Mouse (Mus musculus) erythroblast, embryonic 14.5 days (primary cell): ENCODE results near the gene Pip4k2b. TPM values are rescaled to one million over a fixed set of nuclear protein-coding genes. Genes with fewer than 3 reads are reported as not detected.

Experiments used
- H3K27me3 ChIP-seq: 2 replicates; pipeline ENCODE4 v1.6.1; 2012; ENCODE audit warnings: inconsistent platforms; ENCODE audit not compliant: control insufficient read depth
- H3K36me3 ChIP-seq: 2 replicates; pipeline ENCODE4 v1.6.1; 2012; ENCODE audit warnings: mild to moderate bottlenecking, inconsistent platforms; ENCODE audit not compliant: control insufficient read depth
- H3K4me1 ChIP-seq: 2 replicates; pipeline ENCODE4 v1.6.1; 2012; ENCODE audit warnings: inconsistent platforms; ENCODE audit not compliant: control insufficient read depth
- H3K4me3 ChIP-seq: replicated peaks from 2 replicates; pipeline ENCODE3; 2012; ENCODE audit warnings: moderate library complexity, mild to moderate bottlenecking, inconsistent platforms
- H3K9me3 ChIP-seq: 2 replicates; pipeline ENCODE4 v1.6.1; 2012; ENCODE audit warnings: low read length, inconsistent platforms, mixed read lengths; ENCODE audit not compliant: control insufficient read depth
- GATA1 ChIP-seq: IDR thresholded peaks from 2 replicates; pipeline ENCODE4 v1.6.1; 2012; ENCODE audit warnings: low read length, inconsistent platforms, mixed read lengths
- TAL1 ChIP-seq: IDR thresholded peaks from 3 replicates; pipeline ENCODE4 v1.6.1; 2012; ENCODE audit warnings: low read length, inconsistent platforms, mixed read lengths
- polyA plus RNA-seq: library from polyadenylated mRNA; stranded (reverse); fragments of >175 nt; gene quantifications from 2 replicates; pipeline ENCODE4 v1.2.3, GENCODE M21; 2012

Gene Pip4k2b
- polyA plus RNA-seq, 1 experiment: 0.17 TPM

DNA sequence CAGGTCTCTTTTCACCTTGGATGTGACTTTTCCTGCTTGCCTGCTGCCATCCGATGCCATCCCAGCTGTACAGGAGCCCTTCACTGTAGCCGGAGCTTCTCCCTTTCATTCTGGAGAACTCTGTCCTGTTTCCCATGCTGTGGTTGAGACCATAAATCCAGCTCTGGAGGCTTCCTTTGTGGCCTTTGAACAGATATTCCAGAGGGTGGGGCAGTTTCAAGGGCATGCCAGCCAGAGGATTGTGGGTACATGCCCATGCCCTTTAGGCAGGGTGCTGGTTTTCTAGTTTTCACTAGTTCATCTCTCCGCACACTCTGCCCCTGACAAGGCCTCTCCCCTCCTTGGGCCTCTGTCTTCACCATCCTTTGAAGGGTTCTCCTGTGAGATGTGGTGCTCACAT is 57.4 kb downstream of the Pip4k2b start:
- no peak for TF ChIP-seq GATA1
- TF ChIP-seq TAL1: no peak
- Histone ChIP-seq H3K9me3 (no peaks in the 10 kb centered on the region), H3K27me3 (peaks cover 26% of the 10 kb centered on the region), H3K4me1 (peaks cover 6% of the 10 kb centered on the region), H3K36me3 (peaks cover 4% of the 10 kb centered on the region; the same call in 1 of the 2 replicates), H3K4me3 (no peak overlapping the region)

DNA sequence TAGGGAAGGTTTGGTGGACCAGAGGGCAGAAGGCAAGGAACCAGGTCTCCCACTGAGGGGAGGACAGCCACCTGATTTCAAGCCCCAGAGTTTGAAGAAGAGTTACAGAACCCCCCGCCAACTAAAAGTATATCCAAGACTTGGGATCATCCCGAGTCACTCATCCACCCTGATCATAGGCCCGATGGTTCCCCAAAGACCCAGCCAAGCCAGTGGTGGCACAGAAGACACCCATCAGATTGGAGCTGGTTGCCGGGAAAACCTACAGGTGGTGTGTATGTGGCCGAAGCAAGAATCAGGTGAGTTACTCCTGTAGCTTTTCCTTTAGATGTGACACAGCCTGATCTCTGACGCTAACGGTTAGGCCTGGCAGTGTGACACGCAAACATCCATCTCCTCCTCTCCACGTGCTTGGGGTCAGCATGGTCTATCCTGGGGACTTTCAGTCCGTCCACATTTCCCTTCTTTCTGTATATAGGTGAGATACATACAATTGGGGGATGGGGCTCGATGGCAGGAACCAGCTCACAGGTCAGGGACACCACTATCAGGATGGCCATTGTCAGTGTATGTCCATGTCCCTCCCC is 58.1 kb downstream of the Pip4k2b start:
- TF ChIP-seq TAL1 (no peak), GATA1 (no peak)
- H3K36me3 ChIP-seq: peaks cover 2% of the 10 kb centered on the region; the same call in 1 of the 2 replicates
- H3K4me1 ChIP-seq: peaks cover 6% of the 10 kb centered on the region
- peaks cover 26% of the 10 kb centered on the region for H3K27me3 ChIP-seq
- H3K4me3 ChIP-seq: no peak overlapping the region
- H3K9me3 ChIP-seq: no peaks in the 10 kb centered on the region

DNA sequence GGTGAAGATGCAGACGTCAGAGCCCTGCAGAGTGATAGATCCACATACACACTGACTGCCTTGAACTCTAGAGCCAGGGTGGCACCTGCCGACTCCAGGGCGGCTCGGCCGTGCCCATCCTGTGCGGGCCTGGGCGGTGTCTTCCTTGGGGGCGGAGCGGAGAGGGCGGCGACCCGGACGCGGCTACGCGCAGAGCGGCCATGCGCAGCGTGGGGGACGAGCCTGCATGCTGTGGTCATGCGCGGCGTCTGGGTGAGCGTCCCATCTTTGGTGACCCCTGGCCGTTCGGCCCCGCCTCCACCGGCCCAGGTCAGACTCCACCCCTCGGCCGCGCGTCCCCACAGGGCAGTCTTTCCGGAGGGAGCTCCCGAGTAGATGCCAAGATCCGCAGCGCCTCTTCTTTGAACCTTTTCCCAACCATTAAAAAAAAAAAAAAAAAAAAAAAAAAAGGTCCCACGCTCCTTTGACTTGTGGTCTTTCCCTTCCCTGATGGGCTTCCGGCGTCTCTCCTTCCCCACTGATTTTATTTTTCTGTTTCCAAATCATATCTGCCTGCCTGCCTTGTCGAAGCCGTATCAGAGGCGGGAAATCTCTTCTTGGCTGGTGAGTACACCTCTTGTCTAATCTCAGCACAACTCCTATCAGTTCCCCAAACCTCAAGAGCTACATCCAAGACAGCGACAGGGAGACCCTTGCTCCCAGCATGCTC is 58.7 kb downstream of the Pip4k2b start, which contains the start of gene Cisd3:
TSS of gene Cisd3 (plus strand) at position 214 of the 709 bp plus-strand sequence.
- Histone ChIP-seq H3K9me3 (no peaks in the 10 kb centered on the region), H3K27me3 (peaks cover 26% of the 10 kb centered on the region), H3K4me1 (peaks cover 6% of the 10 kb centered on the region), H3K36me3 (peaks cover 1% of the 10 kb centered on the region; the same call in 1 of the 2 replicates), H3K4me3 (peak within 1 kb of the TSS; percentile 44)
- TF ChIP-seq TAL1 (no peak), GATA1 (no peak)

DNA sequence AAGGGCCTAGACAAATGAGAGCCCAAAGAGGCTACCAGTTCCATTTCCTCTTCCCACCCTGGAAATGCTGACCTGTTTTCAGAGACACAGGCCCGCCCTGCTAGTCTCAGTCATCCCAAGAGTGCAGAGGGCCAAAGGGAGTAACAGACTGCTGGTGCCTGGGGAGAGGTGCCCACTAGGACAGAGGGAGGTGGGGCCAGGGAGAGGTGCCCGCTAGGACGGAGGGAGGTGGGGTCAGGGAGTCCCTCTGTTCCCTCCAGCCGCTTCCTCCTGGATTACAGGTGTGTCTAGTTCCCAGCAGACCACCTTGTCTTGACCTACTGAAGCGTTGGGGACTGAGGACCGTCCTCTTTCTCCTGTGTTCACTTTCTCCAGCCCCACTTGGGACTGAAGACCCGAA is 59.7 kb downstream of the Pip4k2b start:
- H3K36me3 ChIP-seq: no peaks in the 10 kb centered on the region; the same call in 1 of the 2 replicates
- peaks cover 26% of the 10 kb centered on the region for H3K27me3 ChIP-seq
- TF ChIP-seq TAL1 (no peak), GATA1 (no peak)
- no peaks in the 10 kb centered on the region for H3K9me3 ChIP-seq
- H3K4me1 ChIP-seq: peaks cover 6% of the 10 kb centered on the region
- H3K4me3 ChIP-seq: no peak overlapping the region

DNA sequence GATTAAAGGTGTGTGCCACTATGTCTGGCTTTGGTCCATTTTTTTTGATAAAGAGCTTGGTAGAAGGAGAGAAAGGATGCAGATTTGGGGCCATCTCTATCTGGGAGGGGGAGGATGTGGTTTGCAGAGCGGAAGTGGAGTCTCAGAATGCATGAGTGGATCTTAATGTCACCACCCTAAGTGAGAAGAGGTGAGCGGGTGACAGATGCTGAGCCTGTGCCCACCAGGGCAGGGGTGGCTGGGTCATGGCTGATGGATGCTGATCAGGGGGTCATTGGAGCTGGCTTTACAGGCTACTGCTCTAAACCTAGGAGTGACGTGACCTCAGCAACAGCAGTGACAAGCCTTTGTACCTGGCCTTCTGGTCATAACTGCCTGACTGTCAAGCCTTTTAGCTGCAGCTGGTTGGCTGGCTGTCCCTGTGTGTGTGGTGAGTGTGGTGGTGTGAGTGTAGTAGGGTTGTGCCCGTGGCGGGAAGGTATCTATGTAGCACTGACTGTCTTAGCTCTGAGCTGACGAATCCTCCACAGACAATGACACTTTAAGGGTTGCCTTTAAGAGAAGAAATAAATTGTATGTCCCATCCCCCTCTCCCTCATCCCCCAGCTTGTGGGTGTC is 60.3 kb downstream of the Pip4k2b start:
- no peak overlapping the region for H3K4me3 ChIP-seq
- TF ChIP-seq TAL1 (no peak), GATA1 (no peak)
- no peaks in the 10 kb centered on the region; the same call in 1 of the 2 replicates for H3K36me3 ChIP-seq
- H3K27me3 ChIP-seq: peaks cover 26% of the 10 kb centered on the region
- H3K9me3 ChIP-seq: no peaks in the 10 kb centered on the region
- peaks cover 6% of the 10 kb centered on the region for H3K4me1 ChIP-seq

DNA sequence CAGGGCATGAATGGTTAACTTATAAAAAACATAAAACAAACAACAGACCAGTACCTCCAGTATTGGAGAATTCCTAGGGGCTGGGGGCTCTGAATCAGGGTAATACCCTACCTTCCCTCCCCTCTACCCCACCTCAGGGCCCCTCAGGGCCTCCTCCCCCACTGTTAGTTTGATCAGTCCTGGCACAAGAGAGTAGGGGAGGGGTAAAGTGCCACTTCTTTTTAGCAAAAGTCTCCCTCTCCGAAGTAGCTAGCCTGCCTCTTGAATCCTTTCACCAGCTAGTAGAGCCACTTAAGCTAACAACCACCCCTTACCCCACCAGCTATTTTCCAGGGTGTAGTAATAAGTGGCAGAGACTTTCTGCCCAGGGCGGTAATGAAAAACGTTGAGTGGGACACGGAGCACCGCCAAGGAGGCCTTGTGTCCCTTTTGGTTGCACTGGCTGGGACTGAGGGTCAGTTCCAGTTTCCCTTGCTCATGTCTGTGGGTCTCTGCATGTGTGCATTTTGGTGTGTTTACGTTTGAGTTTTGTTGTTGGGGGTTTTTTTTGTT is 61.9 kb downstream of the Pip4k2b start:
- H3K36me3 ChIP-seq: no peaks in the 10 kb centered on the region; the same call in 1 of the 2 replicates
- H3K9me3 ChIP-seq: no peaks in the 10 kb centered on the region
- H3K4me3 ChIP-seq: no peak overlapping the region
- peaks cover 26% of the 10 kb centered on the region for H3K27me3 ChIP-seq
- TF ChIP-seq TAL1 (no peak), GATA1 (no peak)
- H3K4me1 ChIP-seq: peaks cover 6% of the 10 kb centered on the region

DNA sequence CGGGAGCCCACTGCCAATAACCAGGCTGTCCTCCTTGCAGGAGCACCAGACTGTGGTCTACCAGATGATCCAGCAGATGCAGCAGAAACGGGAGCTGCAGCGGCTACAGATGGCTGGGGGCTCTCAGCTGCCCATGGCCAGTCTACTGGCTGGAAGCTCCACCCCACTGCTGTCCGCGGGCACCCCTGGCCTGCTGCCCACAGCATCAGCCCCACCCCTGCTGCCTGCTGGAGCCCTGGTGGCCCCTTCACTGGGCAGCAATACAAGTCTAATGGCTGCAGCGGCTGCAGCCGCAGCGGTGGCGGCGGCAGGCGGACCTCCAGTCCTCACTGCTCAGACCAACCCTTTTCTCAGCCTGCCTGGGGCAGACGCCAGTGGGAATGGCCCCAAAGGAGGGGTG is 64.1 kb downstream of the Pip4k2b start:
- TF ChIP-seq GATA1 (no peak), TAL1 (no peak)
- peaks cover under 1% of the 10 kb centered on the region for H3K4me1 ChIP-seq
- peaks cover 13% of the 10 kb centered on the region for H3K27me3 ChIP-seq
- H3K36me3 ChIP-seq: no peaks in the 10 kb centered on the region; the same call in 1 of the 2 replicates
- H3K9me3 ChIP-seq: no peaks in the 10 kb centered on the region
- no peak overlapping the region for H3K4me3 ChIP-seq

DNA sequence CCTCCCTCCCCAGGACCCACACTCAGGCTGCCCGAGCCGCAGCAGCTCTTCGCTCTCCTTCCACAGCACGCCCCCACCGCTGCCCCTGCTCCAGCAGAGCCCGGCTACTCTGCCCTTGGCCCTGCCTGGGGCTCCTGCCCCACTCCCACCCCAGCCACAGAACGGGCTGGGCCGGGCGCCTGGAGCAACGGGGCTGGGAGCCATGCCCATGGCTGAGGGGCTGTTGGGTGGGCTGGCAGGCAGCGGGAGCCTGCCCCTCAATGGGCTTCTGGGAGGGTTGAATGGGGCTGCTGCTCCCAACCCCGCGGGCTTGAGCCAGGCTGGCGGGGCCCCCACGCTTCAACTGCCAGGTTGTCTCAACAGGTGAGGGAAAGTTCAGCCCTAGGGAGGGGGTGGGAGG is 66.2 kb downstream of the Pip4k2b start:
- Histone ChIP-seq H3K27me3 (no peaks in the 10 kb centered on the region), H3K4me1 (no peaks in the 10 kb centered on the region), H3K36me3 (no peaks in the 10 kb centered on the region; the same call in 1 of the 2 replicates), H3K9me3 (no peaks in the 10 kb centered on the region), H3K4me3 (no peak overlapping the region)
- TF ChIP-seq GATA1: no peak

DNA sequence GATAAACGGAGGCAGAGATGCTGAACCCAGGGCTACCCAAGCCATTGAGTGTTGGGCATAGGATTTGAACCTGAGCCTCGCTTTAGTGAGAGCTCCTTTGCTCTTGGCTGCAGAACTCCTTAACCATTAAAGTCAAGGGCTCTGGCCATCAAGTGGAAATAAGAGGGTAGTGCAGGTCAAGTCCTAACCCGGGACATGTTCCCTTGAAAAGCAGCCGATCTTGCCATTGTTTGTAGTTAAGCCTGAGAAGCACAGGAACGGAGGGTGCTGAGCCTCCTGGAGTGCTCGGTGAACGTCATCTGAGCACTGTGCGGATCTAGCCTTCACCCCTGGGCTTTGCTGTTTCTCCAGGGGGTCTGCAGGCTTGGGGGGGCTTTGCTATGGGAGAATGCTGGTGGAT is 66.7 kb downstream of the Pip4k2b start:
- H3K9me3 ChIP-seq: no peaks in the 10 kb centered on the region
- TF ChIP-seq TAL1 (no peak), GATA1 (no peak)
- no peak overlapping the region for H3K4me3 ChIP-seq
- H3K36me3 ChIP-seq: no peaks in the 10 kb centered on the region; the same call in 1 of the 2 replicates
- H3K27me3 ChIP-seq: no peaks in the 10 kb centered on the region
- H3K4me1 ChIP-seq: no peaks in the 10 kb centered on the region
